Mouse (Mus musculus): ENCODE data around the gene Foxo6.

Foxo6 gene

GRCm38 (mm10) chr4:120247412-120247811 is 39.7 kb downstream of the Foxo6 start:
- no peak for DNase-seq (ENCODE audit: low spot score)

GRCm38 (mm10) chr4:120246086-120246485 is 41.1 kb downstream of the Foxo6 start:
- no peak for DNase-seq (ENCODE audit: low spot score)

GRCm38 (mm10) chr4:120242783-120243262 is 44.3 kb downstream of the Foxo6 start:
- no peak for DNase-seq (ENCODE audit: low spot score)

- no peak for DNase-seq (ENCODE audit: low spot score)
Measured at GRCm38 (mm10) chr4:120241106-120241505, 46.0 kb downstream of the Foxo6 start.

GRCm38 (mm10) chr4:120239419-120239818 is 47.7 kb downstream of the Foxo6 start:
- no peak for DNase-seq (ENCODE audit: low spot score)

GRCm38 (mm10) chr4:120233243-120233642 is 53.9 kb downstream of the Foxo6 start:
- DNase-seq (ENCODE audit: low spot score): no peak

GRCm38 (mm10) chr4:120232541-120232940 is 54.6 kb downstream of the Foxo6 start:
- DNase-seq (ENCODE audit: low spot score): no peak

GRCm38 (mm10) chr4:120231982-120232381 is 55.2 kb downstream of the Foxo6 start:
- DNase-seq (ENCODE audit: low spot score): no peak

GRCm38 (mm10) chr4:120230256-120230649 is 56.9 kb downstream of the Foxo6 start:
- DNase-seq (ENCODE audit: low spot score): no peak

- DNase-seq (ENCODE audit: low spot score): no peak
Measured at GRCm38 (mm10) chr4:120229505-120230255, 57.5 kb downstream of the Foxo6 start.

GRCm38 (mm10) chr4:120228613-120229012 is 58.5 kb downstream of the Foxo6 start:
- no peak for DNase-seq (ENCODE audit: low spot score)

GRCm38 (mm10) chr4:120227224-120227623 is 59.9 kb downstream of the Foxo6 start:
- no peak for DNase-seq (ENCODE audit: low spot score)

- no peak for DNase-seq (ENCODE audit: low spot score)
Measured at GRCm38 (mm10) chr4:120226682-120227081, 60.5 kb downstream of the Foxo6 start.

GRCm38 (mm10) chr4:120225135-120225780 is 61.9 kb downstream of the Foxo6 start:
- peak; percentile 69 for DNase-seq (ENCODE audit: low spot score)

- no peak for DNase-seq (ENCODE audit: low spot score)
Measured at GRCm38 (mm10) chr4:120223805-120224204, 63.3 kb downstream of the Foxo6 start.

- no peak for DNase-seq (ENCODE audit: low spot score)
Measured at GRCm38 (mm10) chr4:120223108-120223745, 63.9 kb downstream of the Foxo6 start.

- no peak for DNase-seq (ENCODE audit: low spot score)
Measured at GRCm38 (mm10) chr4:120221708-120222107, 65.4 kb downstream of the Foxo6 start.

GRCm38 (mm10) chr4:120218878-120219277 is 68.3 kb downstream of the Foxo6 start:
- DNase-seq (ENCODE audit: low spot score): no peak
